Mouse (Mus musculus) liver, adult 2 months (tissue): ENCODE measurements around the gene Fxn. TPM values are rescaled to one million over a fixed set of nuclear protein-coding genes. Genes with fewer than 3 reads are reported as not detected.

ENCODE experiments used
- DNase-seq: peaks from one replicate; pipeline ENCODE4 v3.0.0-alpha.2; 2011; ENCODE audit warnings: low read depth, low spot score; ENCODE audit errors: extremely low read depth
- H3K27ac ChIP-seq: fragments of 200-500 bp; replicated peaks from 2 replicates; pipeline ENCODE4 v1.5.1; 2012; ENCODE audit warnings: low read depth, mild to moderate bottlenecking, control low read depth, inconsistent platforms, low read length; ENCODE audit not compliant: insufficient read depth
- H3K27me3 ChIP-seq: fragments of 200-500 bp; 2 replicates; pipeline ENCODE4 v1.6.1; 2012; ENCODE audit warnings: mild to moderate bottlenecking, moderate library complexity, low read length, inconsistent platforms; ENCODE audit not compliant: control insufficient read depth, insufficient read depth
- H3K36me3 ChIP-seq: fragments of 200-500 bp; 2 replicates; pipeline ENCODE4 v1.6.1; 2012; ENCODE audit warnings: low read length, inconsistent platforms; ENCODE audit not compliant: control insufficient read depth, insufficient read depth
- H3K4me1 ChIP-seq: fragments of 200-500 bp; 2 replicates; pipeline ENCODE4 v1.6.1; 2011; ENCODE audit warnings: low read length; ENCODE audit not compliant: control insufficient read depth, insufficient read depth
- H3K4me3 ChIP-seq: fragments of 200-500 bp; 2 replicates; pipeline ENCODE4 v1.5.1; 2011; ENCODE audit warnings: low read depth, mild to moderate bottlenecking, control low read depth, low read length, moderate library complexity; ENCODE audit not compliant: insufficient read depth
- H3K79me2 ChIP-seq: fragments of 200-500 bp; 2 replicates; pipeline ENCODE4 v1.6.1; 2012; ENCODE audit warnings: inconsistent platforms, mild to moderate bottlenecking, low read length, moderate library complexity; ENCODE audit not compliant: control insufficient read depth, insufficient read depth
- H3K9ac ChIP-seq: fragments of 200-500 bp; 2 replicates; pipeline ENCODE4 v1.6.1; 2012; ENCODE audit warnings: low read depth, mild to moderate bottlenecking, control low read depth, inconsistent platforms, low read length
- CTCF ChIP-seq: fragments of 200-500 bp; IDR thresholded peaks from 2 replicates; pipeline ENCODE4 v1.5.1; 2011; ENCODE audit warnings: low read depth, low read length, control low read depth
- POLR2A ChIP-seq: fragments of 200-500 bp; IDR thresholded peaks from 2 replicates; pipeline ENCODE4 v1.6.1; 2011; ENCODE audit warnings: low read length, control low read depth; ENCODE audit not compliant: insufficient read depth; ENCODE audit errors: extremely low read depth
- WGBS: fragments of 180-500 bp; shearing (Covaris S2); methylation state at CpG from one replicate; pipeline ENCODE4 v1.1.7; 2018; 5-methylcytosine and 5-hydroxymethylcytosine counted together
- polyA plus RNA-seq: library from polyadenylated mRNA; depleted of rRNA; stranded (reverse); fragments of >200 nt; gene quantifications from 2 replicates; pipeline ENCODE4 v1.2.3, GENCODE M21; 2012
- total RNA-seq: library from RNA; depleted of rRNA; stranded (reverse); fragments of >200 nt; gene quantifications from 2 replicates; pipeline ENCODE4 v1.2.3, GENCODE M21; 2014

The Fxn gene
- total and polyA plus RNA-seq, 2 experiments, result 10.9 to 20.6 TPM

GRCm38 (mm10) chr19:24314676-24315075 lies 34.3 kb upstream of the Fxn start:
- no peak for DNase-seq
- WGBS, result 93% methylated on average over 11 of the region's 11 CpGs
- H3K9ac ChIP-seq, result no peak overlapping the region
- H3K27ac ChIP-seq, result no peak overlapping the region
- no peaks in the 10 kb centered on the region for H3K4me1 ChIP-seq
- TF ChIP-seq CTCF, result no peak
- no peak for TF ChIP-seq POLR2A
- H3K27me3 ChIP-seq, result no peaks in the 10 kb centered on the region
- H3K79me2 ChIP-seq, result no peaks in the 10 kb centered on the region
- H3K4me3 ChIP-seq, result no peak overlapping the region
- no peaks in the 10 kb centered on the region for H3K36me3 ChIP-seq

GRCm38 (mm10) chr19:24312556-24313342 lies 32.3 kb upstream of the Fxn start:
- Histone ChIP-seq H3K9ac (no peak overlapping the region), H3K36me3 (no peaks in the 10 kb centered on the region), H3K4me3 (no peak overlapping the region), H3K4me1 (no peaks in the 10 kb centered on the region), H3K27ac (no peak overlapping the region), H3K27me3 (no peaks in the 10 kb centered on the region), H3K79me2 (no peaks in the 10 kb centered on the region)
- TF ChIP-seq POLR2A, result no peak
- no peak for TF ChIP-seq CTCF
- DNase-seq, result no peak
- 88% methylated on average over 12 of the region's 12 CpGs for WGBS

GRCm38 (mm10) chr19:24312046-24312445 lies 31.6 kb upstream of the Fxn start:
- no peak overlapping the region for H3K4me3 ChIP-seq
- no peak for DNase-seq

GRCm38 (mm10) chr19:24308305-24308705 lies 27.9 kb upstream of the Fxn start:
- Histone ChIP-seq H3K4me3 (no peak overlapping the region), H3K9ac (no peak overlapping the region), H3K36me3 (no peaks in the 10 kb centered on the region), H3K4me1 (no peaks in the 10 kb centered on the region), H3K27me3 (no peaks in the 10 kb centered on the region), H3K27ac (no peak overlapping the region), H3K79me2 (no peaks in the 10 kb centered on the region)
- no peak for DNase-seq
- no peak for TF ChIP-seq CTCF
- TF ChIP-seq POLR2A, result no peak
- WGBS, result 55% methylated on average over 5 of the region's 5 CpGs

More at GRCm38 (mm10) chr19:24312046-24312445, 31.6 kb upstream of the Fxn start:
- Histone ChIP-seq H3K9ac (no peak overlapping the region), H3K4me1 (no peaks in the 10 kb centered on the region), H3K36me3 (no peaks in the 10 kb centered on the region), H3K27me3 (no peaks in the 10 kb centered on the region), H3K27ac (no peak overlapping the region), H3K79me2 (no peaks in the 10 kb centered on the region)
- TF ChIP-seq POLR2A (no peak), CTCF (no peak)
- WGBS, result 61% methylated on average over 5 of the region's 5 CpGs

- Histone ChIP-seq H3K27ac (no peak overlapping the region), H3K4me3 (no peak overlapping the region), H3K27me3 (no peaks in the 10 kb centered on the region), H3K79me2 (no peaks in the 10 kb centered on the region), H3K36me3 (no peaks in the 10 kb centered on the region), H3K4me1 (no peaks in the 10 kb centered on the region), H3K9ac (no peak overlapping the region)
- TF ChIP-seq CTCF (no peak), POLR2A (no peak)
- DNase-seq, result no peak
- 76% methylated on average over 13 of the region's 13 CpGs for WGBS
These were observed 27.1 kb upstream of the Fxn start for GRCm38 (mm10) chr19:24307271-24308221.
